Mouse (Mus musculus) heart, adult 2 months (tissue): ENCODE measurements around the gene Pdcd11. TPM values are rescaled to one million over a fixed set of nuclear protein-coding genes. Genes with fewer than 3 reads are reported as not detected.
A peak's percentile ranks its signal among the peaks of the same experiment; 100 is the strongest.
"Not testable (repeated sequence)": the region's sequence is repeated elsewhere in the genome, so short reads cannot be mapped to it uniquely, and the experiment has no call there.

Source experiments
- DNase-seq, 2 experiments: peaks; one replicate each; pipeline ENCODE4 v3.0.0; 2021
- H3K27ac ChIP-seq: fragments of 200-600 bp; 2 replicates; pipeline ENCODE4 v1.8.1; 2022
- H3K27me3 ChIP-seq: fragments of 200-500 bp; 2 replicates; pipeline ENCODE4 v1.6.1; 2012; ENCODE audit warnings: mild to moderate bottlenecking, low read length, inconsistent platforms, mixed read lengths; ENCODE audit not compliant: control insufficient read depth, insufficient read depth
- H3K36me3 ChIP-seq: fragments of 200-500 bp; 2 replicates; pipeline ENCODE4 v1.6.1; 2012; ENCODE audit warnings: low read length, inconsistent platforms; ENCODE audit not compliant: control insufficient read depth, insufficient read depth
- H3K4me1 ChIP-seq: fragments of 200-500 bp; 2 replicates; pipeline ENCODE4 v1.6.1; 2011; ENCODE audit warnings: low read length; ENCODE audit not compliant: control insufficient read depth, insufficient read depth
- H3K4me3 ChIP-seq: fragments of 200-600 bp; 2 replicates; pipeline ENCODE4 v1.8.1; 2022
- H3K79me2 ChIP-seq: fragments of 200-500 bp; replicated peaks from 2 replicates; pipeline ENCODE4 v1.6.1; 2012; ENCODE audit warnings: mild to moderate bottlenecking, inconsistent platforms, low read length, moderate library complexity, mixed read lengths; ENCODE audit not compliant: control insufficient read depth, insufficient read depth
- H3K9ac ChIP-seq: fragments of 200-500 bp; 2 replicates; pipeline ENCODE4 v1.6.1; 2012; ENCODE audit warnings: low read depth, mild to moderate bottlenecking, control low read depth, inconsistent platforms, low read length, mixed read lengths
- CTCF ChIP-seq: fragments of 200-600 bp; IDR thresholded peaks from 2 replicates; pipeline ENCODE4 v1.8.1; 2022; ENCODE audit warnings: antibody characterized with exemption, mild to moderate bottlenecking, moderate library complexity
- EP300 ChIP-seq: fragments of 200-500 bp; IDR thresholded peaks from 2 replicates; pipeline ENCODE4 v1.6.1; 2011; ENCODE audit warnings: low read depth, low read length, control low read depth; ENCODE audit not compliant: insufficient read depth
- POLR2A ChIP-seq: fragments of 200-500 bp; IDR thresholded peaks from 2 replicates; pipeline ENCODE4 v1.6.1; 2011; ENCODE audit warnings: mild to moderate bottlenecking, low read depth, low read length, control low read depth; ENCODE audit not compliant: insufficient read depth
- WGBS: fragments of 180-500 bp; shearing (Covaris S2); methylation state at CpG from one replicate; pipeline ENCODE4 v1.1.7; 2018; 5-methylcytosine and 5-hydroxymethylcytosine counted together
- intact Hi-C: fragments of 180-260 bp; cut with DNase I; formaldehyde crosslinking; loops from one replicate; pipeline ENCODE4 v1.15.1; 2025
- polyA plus RNA-seq: library from polyadenylated mRNA; depleted of rRNA; stranded (reverse); fragments of >200 nt; gene quantifications from 2 replicates; pipeline ENCODE4 v1.2.3, GENCODE M21; 2012
- total RNA-seq, 2 experiments: library from RNA; stranded (reverse); gene quantifications; 2 replicates each; pipeline ENCODE4 v1.2.3; 2021

Pdcd11 gene
- total and polyA plus RNA-seq, 3 experiments = 5.5 to 12.4 (median 11.8) TPM

GRCm38 (mm10) chr19:47133161-47133560, 42.6 kb downstream of the Pdcd11 start:
- Histone ChIP-seq H3K79me2 (no peaks in the 10 kb centered on the region), H3K4me3 (no peak overlapping the region), H3K36me3 (no peaks in the 10 kb centered on the region), H3K27me3 (no peaks in the 10 kb centered on the region), H3K9ac (no peak overlapping the region), H3K27ac (no peak overlapping the region), H3K4me1 (peaks cover 4% of the 10 kb centered on the region)
- intact Hi-C loops = no loop called here
- TF ChIP-seq CTCF (no peak), POLR2A (no peak), EP300 (no peak)
- DNase-seq = peak in 1 of 2 experiments; percentile 54
- 85% methylated on average over 7 of the region's 7 CpGs for WGBS

- intact Hi-C loops = no loop called here
- WGBS = 92% methylated on average over 17 of the region's 17 CpGs
- DNase-seq = no peak
- Histone ChIP-seq H3K36me3 (no peaks in the 10 kb centered on the region), H3K4me3 (no peak overlapping the region), H3K27ac (no peak overlapping the region), H3K79me2 (no peaks in the 10 kb centered on the region), H3K27me3 (no peaks in the 10 kb centered on the region), H3K4me1 (peaks cover 7% of the 10 kb centered on the region), H3K9ac (no peak overlapping the region)
- no peak for TF ChIP-seq POLR2A
- TF ChIP-seq EP300 = no peak
- no peak for TF ChIP-seq CTCF
These were observed 45.0 kb downstream of the Pdcd11 start for GRCm38 (mm10) chr19:47135568-47135967.

DNA sequence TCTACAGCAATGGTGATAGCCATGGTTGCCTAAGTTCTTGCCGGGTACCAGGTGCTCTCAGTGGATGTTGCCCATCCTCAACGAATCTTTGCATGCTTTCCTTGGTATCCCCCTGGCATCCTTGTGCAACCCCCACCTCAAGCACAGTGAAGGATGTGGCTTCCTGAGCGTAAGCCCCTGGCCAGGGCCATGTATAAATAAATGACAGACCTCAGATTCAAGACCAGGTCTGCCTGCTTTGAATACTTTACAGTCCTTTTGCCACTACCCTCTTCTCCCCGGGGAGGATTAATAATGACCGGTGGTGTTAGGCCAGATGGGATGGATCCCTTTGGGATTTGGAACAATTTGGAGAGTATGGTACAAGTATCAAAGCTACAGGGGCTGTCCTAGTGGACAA, 45.6 kb downstream of the Pdcd11 start:
- H3K4me1 ChIP-seq = peaks cover 7% of the 10 kb centered on the region
- no peaks in the 10 kb centered on the region for H3K79me2 ChIP-seq
- no peak for TF ChIP-seq CTCF
- TF ChIP-seq EP300 = no peak
- no peak for TF ChIP-seq POLR2A
- no peaks in the 10 kb centered on the region for H3K36me3 ChIP-seq
- peak overlapping the region; percentile 93; the same call in 1 of the 2 replicates for H3K27ac ChIP-seq
- intact Hi-C loops = loop anchor here (2.0 kb wide), 2 partner anchors 13 to 445 kb away; no protein-coding TSS in a partner anchor
- H3K27me3 ChIP-seq = no peaks in the 10 kb centered on the region
- H3K4me3 ChIP-seq = no peak overlapping the region
- no peak overlapping the region for H3K9ac ChIP-seq
- DNase-seq = no peak
- WGBS = 81% methylated on average over 5 of the region's 5 CpGs

GRCm38 (mm10) chr19:47137051-47137581, 46.5 kb downstream of the Pdcd11 start:
- no peaks in the 10 kb centered on the region for H3K27me3 ChIP-seq
- DNase-seq = peak; percentile 75 to 80
- H3K4me3 ChIP-seq = peak overlapping the region; percentile 76
- H3K9ac ChIP-seq = peak overlapping the region; percentile 68
- H3K4me1 ChIP-seq = peaks cover 7% of the 10 kb centered on the region
- H3K27ac ChIP-seq = peak overlapping the region; percentile 93
- no peaks in the 10 kb centered on the region for H3K36me3 ChIP-seq
- intact Hi-C loops = loop anchor here (2.0 kb wide), 2 partner anchors 14 to 444 kb away; no protein-coding TSS in a partner anchor
- H3K79me2 ChIP-seq = no peaks in the 10 kb centered on the region
- 13% methylated on average over 6 of the region's 6 CpGs for WGBS
- TF ChIP-seq POLR2A (peak; percentile 40; the same call in 1 of the 2 replicates), EP300 (0 out of 2 replicates have a peak, but pooled peaks have one; percentile 2), CTCF (no peak)

DNA sequence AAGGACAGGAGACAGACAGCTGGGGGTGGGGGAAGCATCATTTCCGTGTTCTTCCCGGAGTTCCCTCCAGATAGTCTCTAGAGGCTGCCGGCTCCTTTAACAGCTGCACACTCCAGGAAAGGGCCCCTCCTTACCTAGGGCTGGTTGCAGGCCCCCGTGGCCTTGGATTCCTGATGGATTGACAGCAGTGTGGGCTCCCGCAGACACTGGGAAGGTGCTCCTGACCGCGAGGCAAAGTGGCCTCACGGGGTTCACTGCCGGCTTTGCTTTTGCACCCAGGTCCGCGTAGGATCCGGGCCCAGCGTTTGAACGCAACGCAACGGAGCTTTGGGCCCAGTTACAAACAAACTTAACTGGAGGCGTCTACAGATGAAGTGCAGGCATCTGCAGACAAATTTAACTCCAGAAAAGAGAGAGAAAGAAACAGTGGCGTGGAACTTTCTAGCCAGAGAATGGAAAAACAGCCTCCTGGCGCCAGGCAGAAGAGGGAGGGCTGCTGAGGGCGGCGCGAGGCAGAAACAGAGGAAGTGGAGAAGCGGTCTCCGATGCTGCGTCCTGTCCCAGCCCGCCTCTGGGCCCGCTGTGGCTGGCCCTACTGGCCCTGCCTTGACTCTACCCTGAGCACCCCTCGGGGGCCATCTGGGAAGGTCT, 47.3 kb downstream of the Pdcd11 start, which contains the start of gene Calhm2:
Calhm2 (minus strand) TSS at position 524 of the 651 bp plus-strand sequence.
- Histone ChIP-seq H3K79me2 (no peaks in the 10 kb centered on the region), H3K4me1 (peaks cover 7% of the 10 kb centered on the region), H3K4me3 (peak within 1 kb of the TSS; percentile 76), H3K9ac (peak within 1 kb of the TSS; percentile 69), H3K36me3 (no peaks in the 10 kb centered on the region), H3K27ac (peak within 1 kb of the TSS; percentile 93), H3K27me3 (no peaks in the 10 kb centered on the region)
- peak; percentile 81 to 82 for DNase-seq
- TF ChIP-seq POLR2A = peak; percentile 59
- no peak for TF ChIP-seq EP300
- intact Hi-C loops = loop anchor here (2.0 kb wide), 2 partner anchors 15 to 443 kb away; no protein-coding TSS in a partner anchor
- WGBS = 3% methylated on average over 28 of the region's 28 CpGs

GRCm38 (mm10) chr19:47139611-47140010, 49.0 kb downstream of the Pdcd11 start:
- DNase-seq, H3K27me3 ChIP-seq, H3K4me1 ChIP-seq, H3K36me3 ChIP-seq, H3K4me3 ChIP-seq, H3K27ac ChIP-seq, H3K79me2 ChIP-seq, intact Hi-C loops, H3K9ac ChIP-seq: not testable (repeated sequence)
- WGBS = 47% methylated on average over 7 of the region's 7 CpGs
